In genomic region chr6:87519809-87520208, GRCm38 (mm10) we compare ENCODE assay signal across 18 mouse cellular contexts. TPM values are rescaled to one million over a fixed set of nuclear protein-coding genes. Genes with fewer than 3 reads are reported as not detected.
A peak's percentile ranks its signal among the peaks of the same experiment; 100 is the strongest.
DNase-seq lines count a peak whose midpoint lies in the region; ATAC-seq lines count a peak whose summit lies in the region.
"Had no signal": no experiment of that assay in that cellular context is flagged by ENCODE, and none has a peak within 500 bp of the region (broad histone marks: within the 10 kb centered on the region; RNA-seq: fewer than 3 reads in every experiment).

No protein-coding gene starts in this region.

- H3K36me3 ChIP-seq in kidney, embryonic 15.5 days = no peaks in the 10 kb centered on the region
- H3K36me3 ChIP-seq in intestine, embryonic 16.5 days (ENCODE audit: control insufficient read depth, insufficient read depth, low read length) = no peaks in the 10 kb centered on the region
- H3K36me3 ChIP-seq: embryonic facial prominence, embryonic 13.5 days; heart, embryonic 13.5 days; hindbrain, embryonic 15.5 days had no signal

- 0 out of 2 replicates have a peak, but pooled peaks have one; percentile 22 for ATAC-seq in kidney, embryonic 15.5 days (replicated peaks; ENCODE audit: low FRiP score)
- peak; percentile 54 for ATAC-seq in CD4-positive, CD25-positive, alpha-beta regulatory T cell, adult 4 months
- 0 out of 2 replicates have a peak, but pooled peaks have one; percentile 45 for ATAC-seq in megakaryocyte-erythroid progenitor cell, adult 5-6 weeks (replicated peaks; ENCODE audit: low FRiP score, low TSS enrichment, poor library complexity, severe bottlenecking)
- no peak for ATAC-seq in intestine, embryonic 16.5 days
- ATAC-seq: forebrain, embryonic 13.5 days had no signal

- H3K4me2 ChIP-seq in kidney, embryonic 15.5 days = no peak overlapping the region
- no peak overlapping the region for H3K4me2 ChIP-seq in intestine, embryonic 16.5 days (ENCODE audit: low read depth, low read length)
- H3K4me2 ChIP-seq: embryonic facial prominence, embryonic 13.5 days; forebrain, embryonic 13.5 days; heart, embryonic 13.5 days; hindbrain, embryonic 15.5 days had no signal

- 67% methylated on average over 11 of the region's 11 CpGs for WGBS in kidney, embryonic 15.5 days
- WGBS in intestine, embryonic 16.5 days = 79% methylated on average over 11 of the region's 11 CpGs

- H3K9me3 ChIP-seq in kidney, embryonic 15.5 days (replicated peaks) = no peaks in the 10 kb centered on the region
- no peaks in the 10 kb centered on the region for H3K9me3 ChIP-seq in intestine, embryonic 16.5 days (ENCODE audit: control insufficient read depth, low read length)
- H3K9me3 ChIP-seq: embryonic facial prominence, embryonic 13.5 days; forebrain, embryonic 13.5 days; heart, embryonic 13.5 days; hindbrain, embryonic 15.5 days had no signal

- peaks cover 9% of the 10 kb centered on the region; the same call in 1 of the 2 replicates for H3K4me1 ChIP-seq in kidney, embryonic 15.5 days
- no peaks in the 10 kb centered on the region for H3K4me1 ChIP-seq in intestine, embryonic 16.5 days (ENCODE audit: control insufficient read depth, insufficient read depth, low read length)
- H3K4me1 ChIP-seq: forebrain, embryonic 13.5 days; hindbrain, embryonic 15.5 days had no signal

- DNase-seq in kidney, adult 8-10 months = no peak
- DNase-seq in CD4-positive, CD25-positive, alpha-beta regulatory T cell, adult 2 months (ENCODE audit: low read depth, low spot score) = peak; percentile 48
- DNase-seq: adrenal gland, adult 2 months; adrenal gland, postnatal 25 days; cerebellum, adult 18-20 months; cerebellum, adult 9-11 months; cerebellum, postnatal 36 days; gastrocnemius, postnatal 36 days; heart, adult 18-20 months; heart, postnatal 36 days had no signal

- H3K4me3 ChIP-seq in kidney, embryonic 15.5 days (replicated peaks) = no peak overlapping the region
- no peak overlapping the region for H3K4me3 ChIP-seq in intestine, embryonic 16.5 days (ENCODE audit: low read length)
- H3K4me3 ChIP-seq: embryonic facial prominence, embryonic 13.5 days; forebrain, embryonic 13.5 days; heart, embryonic 13.5 days; hindbrain, embryonic 15.5 days had no signal

- peak overlapping the region; percentile 58; the same call in 1 of the 2 replicates for H3K27ac ChIP-seq in kidney, embryonic 15.5 days
- H3K27ac ChIP-seq in intestine, embryonic 16.5 days (ENCODE audit: low read length) = no peak overlapping the region
- H3K27ac ChIP-seq: embryonic facial prominence, embryonic 13.5 days; forebrain, embryonic 13.5 days; heart, embryonic 13.5 days; hindbrain, embryonic 15.5 days had no signal

- no peak overlapping the region for H3K9ac ChIP-seq in kidney, embryonic 15.5 days
- H3K9ac ChIP-seq in intestine, embryonic 16.5 days (ENCODE audit: low read depth, low read length) = no peak overlapping the region
- H3K9ac ChIP-seq: embryonic facial prominence, embryonic 13.5 days; forebrain, embryonic 13.5 days; heart, embryonic 13.5 days; hindbrain, embryonic 15.5 days had no signal

- no peaks in the 10 kb centered on the region for H3K27me3 ChIP-seq in kidney, embryonic 15.5 days
- H3K27me3 ChIP-seq in intestine, embryonic 16.5 days (replicated peaks; ENCODE audit: control insufficient read depth, insufficient read depth, low read length) = no peaks in the 10 kb centered on the region
- H3K27me3 ChIP-seq: embryonic facial prominence, embryonic 13.5 days; forebrain, embryonic 13.5 days; hindbrain, embryonic 15.5 days had no signal

RNA-seq across cellular contexts. Expression of gene Arhgap25, which starts 13.2 kb away (rescaled TPM):
- polyA plus RNA-seq in kidney, embryonic 15.5 days (2015; fragmentation: Nextera tagmentation; extraction: Ambion mirVana) = 5.2 and 6.0 TPM in 2 replicates
- polyA plus RNA-seq in CD4-positive, CD25-positive, alpha-beta regulatory T cell, adult 4 months (2017; shearing (Covaris generic)) = 100 to 1,000 TPM; 109 to 197 TPM
- total RNA-seq in megakaryocyte-erythroid progenitor cell, adult 5-6 weeks (2014; fragmentation: Nextera tagmentation) = 4.4 and 6.9 TPM in 2 replicates
- total RNA-seq in megakaryocyte-erythroid progenitor cell, adult 5-6 weeks (2017) = 8.5 and 9.0 TPM in 2 replicates
- polyA plus RNA-seq in intestine, embryonic 16.5 days (2015; fragmentation: Nextera tagmentation; extraction: Ambion mirVana) = 3.4 and 4.2 TPM in 2 replicates

Comparison
In these comparisons a context has a peak if more than half of its experiments do, and no peak if none do; other contexts are left out.
1. RNA of gene Arhgap25, which starts 13.2 kb away (polyA plus RNA-seq): 109 to 197 TPM in CD4-positive, CD25-positive, alpha-beta regulatory T cell, adult 4 months; 5.2 to 6.0 TPM in kidney, embryonic 15.5 days and 3.4 to 4.2 TPM in intestine, embryonic 16.5 days; every median in the first group is over 10 times any median in the second.